Mouse (Mus musculus) forebrain, embryonic 16.5 days (tissue): Measurements from ENCODE around the gene Tnnt3. TPM values are rescaled to one million over a fixed set of nuclear protein-coding genes. Genes with fewer than 3 reads are reported as not detected.

Source experiments
- ATAC-seq: fragments of 200-750 bp; cut with Nextera tagmentation; 2 replicates; pipeline ENCODE4 v1.8.0; 2017; ENCODE audit warnings: mild to moderate bottlenecking, moderate library complexity
- H3K27ac ChIP-seq: fragments of 300-500 bp; sonication (generic); 2 replicates; pipeline ENCODE4 v1.5.1; 2014; ENCODE audit warnings: low read length, control low read depth
- H3K27me3 ChIP-seq: fragments of 300-500 bp; sonication (generic); replicated peaks from 2 replicates; pipeline ENCODE4 v1.6.1; 2014; ENCODE audit warnings: low read length; ENCODE audit not compliant: control insufficient read depth, insufficient read depth
- H3K36me3 ChIP-seq: fragments of 300-500 bp; sonication (generic); 2 replicates; pipeline ENCODE4 v1.6.1; 2014; ENCODE audit not compliant: control insufficient read depth, insufficient read depth
- H3K4me1 ChIP-seq: fragments of 300-500 bp; sonication (generic); replicated peaks from 2 replicates; pipeline ENCODE4 v1.6.1; 2014; ENCODE audit warnings: low read length; ENCODE audit not compliant: control insufficient read depth, insufficient read depth
- H3K4me2 ChIP-seq: fragments of 300-500 bp; sonication (generic); 2 replicates; pipeline ENCODE4 v1.6.1; 2014; ENCODE audit warnings: mild to moderate bottlenecking, low read length, control low read depth
- H3K4me3 ChIP-seq: fragments of 300-500 bp; sonication (generic); replicated peaks from 2 replicates; pipeline ENCODE4 v1.5.1; 2014; ENCODE audit warnings: mild to moderate bottlenecking, low read length, control low read depth
- H3K9ac ChIP-seq: fragments of 300-500 bp; sonication (generic); replicated peaks from 2 replicates; pipeline ENCODE4 v1.6.1; 2014; ENCODE audit warnings: low read depth, low read length, control low read depth
- H3K9me3 ChIP-seq: fragments of 300-500 bp; sonication (generic); 2 replicates; pipeline ENCODE4 v1.6.1; 2016; ENCODE audit warnings: low read length; ENCODE audit not compliant: control insufficient read depth
- WGBS: fragments of 180-500 bp; shearing (Covaris S2); extraction: QIAGEN DNeasy Blood & Tissue Kit; methylation state at CpG from one replicate; pipeline ENCODE4 v1.1.7; 2014; 5-methylcytosine and 5-hydroxymethylcytosine counted together
- polyA plus RNA-seq: library from polyadenylated mRNA; unstranded; fragments of >200 nt; fragmentation: Nextera tagmentation; extraction: Ambion mirVana; gene quantifications from 2 replicates; pipeline ENCODE4 v1.2.1, GENCODE M21; 2015

Tnnt3 gene
- polyA plus RNA-seq, 1 experiment from 2014 or later, result 0.73 TPM

DNA sequence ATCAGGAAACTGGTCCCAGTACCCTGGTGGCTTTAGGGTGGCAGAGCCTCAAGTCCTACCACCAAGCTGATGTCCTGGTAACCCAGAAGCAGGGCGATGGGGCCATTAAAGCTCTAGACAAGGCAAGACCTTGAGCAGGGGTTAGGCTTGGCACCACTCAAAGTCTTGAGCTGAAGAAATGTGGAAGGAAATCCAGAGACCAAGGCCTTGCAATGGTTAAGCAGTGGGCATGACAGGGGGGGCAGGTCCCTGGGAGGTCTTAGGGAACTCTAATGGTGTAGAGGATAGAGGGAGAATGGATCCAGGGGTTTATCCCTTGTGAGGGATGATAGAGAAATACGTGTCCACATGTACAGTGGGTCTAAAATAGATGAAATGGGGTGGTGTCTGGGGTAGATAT is 25.2 kb upstream of the Tnnt3 start:
- no peaks in the 10 kb centered on the region for H3K36me3 ChIP-seq
- WGBS, result 92% methylated on average over 2 of the region's 2 CpGs
- H3K27me3 ChIP-seq, result no peaks in the 10 kb centered on the region
- no peak overlapping the region for H3K4me2 ChIP-seq
- H3K4me3 ChIP-seq, result no peak overlapping the region
- peaks cover 12% of the 10 kb centered on the region for H3K4me1 ChIP-seq
- no peak overlapping the region for H3K27ac ChIP-seq
- no peak for ATAC-seq
- no peak overlapping the region for H3K9ac ChIP-seq
- H3K9me3 ChIP-seq, result no peaks in the 10 kb centered on the region

DNA sequence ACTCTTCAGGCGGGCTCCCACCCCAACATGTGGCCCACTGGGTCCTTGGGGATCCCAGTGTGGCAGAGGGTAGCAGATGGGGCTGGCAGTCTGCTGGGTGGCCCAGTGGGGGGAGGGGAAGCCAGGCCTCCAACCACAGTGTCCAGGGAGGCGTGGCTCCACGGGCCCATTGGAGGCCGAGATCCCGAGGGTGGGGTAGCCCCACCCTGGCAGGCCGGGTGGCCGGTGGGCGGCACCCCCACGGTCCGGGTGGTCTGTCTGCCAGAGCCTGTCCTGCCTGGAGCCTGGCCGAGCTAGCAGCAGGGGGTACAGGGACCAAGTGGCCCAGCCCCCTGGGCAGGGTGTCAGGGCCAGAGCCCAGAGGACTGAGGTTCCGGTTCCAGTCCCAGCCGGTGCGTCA is 23.8 kb upstream of the Tnnt3 start:
- Histone ChIP-seq H3K9ac (no peak overlapping the region), H3K4me2 (no peak overlapping the region), H3K4me1 (peaks cover 12% of the 10 kb centered on the region), H3K36me3 (no peaks in the 10 kb centered on the region), H3K9me3 (no peaks in the 10 kb centered on the region), H3K27me3 (no peaks in the 10 kb centered on the region), H3K4me3 (no peak overlapping the region), H3K27ac (no peak overlapping the region)
- 83% methylated on average over 14 of the region's 14 CpGs for WGBS
- ATAC-seq, result no peak

DNA sequence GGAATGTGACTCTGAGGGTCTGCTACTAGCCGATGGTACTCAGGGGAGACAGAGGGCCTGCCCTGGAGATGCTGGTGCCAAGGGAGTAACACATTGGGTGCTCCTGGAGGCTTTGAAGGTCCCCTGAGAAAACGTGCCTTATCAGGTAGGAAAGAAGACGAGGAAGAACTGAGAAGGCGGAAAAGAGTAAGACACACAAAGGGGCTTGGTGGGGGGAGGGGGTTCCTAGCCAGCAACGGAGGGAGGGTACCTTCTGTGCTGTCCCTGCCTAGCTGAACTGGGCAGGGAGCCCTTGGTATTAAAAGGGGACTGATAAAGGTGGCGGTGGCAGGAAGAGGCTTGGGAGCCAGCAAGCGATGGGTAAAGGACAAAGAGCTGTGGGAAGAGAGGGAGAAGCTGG is 23.0 kb upstream of the Tnnt3 start:
- no peaks in the 10 kb centered on the region for H3K9me3 ChIP-seq
- H3K9ac ChIP-seq, result no peak overlapping the region
- no peak for ATAC-seq
- peaks cover 12% of the 10 kb centered on the region for H3K4me1 ChIP-seq
- 62% methylated on average over 7 of the region's 7 CpGs for WGBS
- no peak overlapping the region for H3K27ac ChIP-seq
- H3K4me2 ChIP-seq, result no peak overlapping the region
- H3K27me3 ChIP-seq, result no peaks in the 10 kb centered on the region
- no peaks in the 10 kb centered on the region for H3K36me3 ChIP-seq
- no peak overlapping the region for H3K4me3 ChIP-seq

DNA sequence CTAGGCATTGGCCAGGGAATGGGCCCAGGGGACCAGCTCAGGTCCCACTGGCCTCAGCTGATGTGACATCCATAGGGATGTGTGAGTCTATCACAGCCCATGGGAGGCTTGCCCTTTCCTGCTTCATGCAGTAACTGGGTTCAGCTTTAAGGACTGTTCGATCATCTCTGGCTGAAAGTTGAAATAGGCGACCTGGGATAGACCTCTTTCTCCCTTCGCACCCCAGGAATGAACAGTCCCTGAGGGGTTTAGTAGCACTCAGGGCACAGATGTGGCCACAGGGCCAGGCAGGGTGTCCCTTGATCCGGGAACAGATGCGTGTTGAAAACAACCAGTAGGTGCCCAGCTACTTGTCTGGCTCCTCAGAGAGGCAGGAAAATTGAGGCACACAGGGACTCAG is 22.4 kb upstream of the Tnnt3 start:
- Histone ChIP-seq H3K4me3 (no peak overlapping the region), H3K4me1 (peaks cover 9% of the 10 kb centered on the region), H3K27ac (no peak overlapping the region), H3K9me3 (no peaks in the 10 kb centered on the region), H3K36me3 (no peaks in the 10 kb centered on the region), H3K27me3 (no peaks in the 10 kb centered on the region), H3K9ac (no peak overlapping the region), H3K4me2 (no peak overlapping the region)
- 87% methylated on average over 5 of the region's 5 CpGs for WGBS
- no peak for ATAC-seq

DNA sequence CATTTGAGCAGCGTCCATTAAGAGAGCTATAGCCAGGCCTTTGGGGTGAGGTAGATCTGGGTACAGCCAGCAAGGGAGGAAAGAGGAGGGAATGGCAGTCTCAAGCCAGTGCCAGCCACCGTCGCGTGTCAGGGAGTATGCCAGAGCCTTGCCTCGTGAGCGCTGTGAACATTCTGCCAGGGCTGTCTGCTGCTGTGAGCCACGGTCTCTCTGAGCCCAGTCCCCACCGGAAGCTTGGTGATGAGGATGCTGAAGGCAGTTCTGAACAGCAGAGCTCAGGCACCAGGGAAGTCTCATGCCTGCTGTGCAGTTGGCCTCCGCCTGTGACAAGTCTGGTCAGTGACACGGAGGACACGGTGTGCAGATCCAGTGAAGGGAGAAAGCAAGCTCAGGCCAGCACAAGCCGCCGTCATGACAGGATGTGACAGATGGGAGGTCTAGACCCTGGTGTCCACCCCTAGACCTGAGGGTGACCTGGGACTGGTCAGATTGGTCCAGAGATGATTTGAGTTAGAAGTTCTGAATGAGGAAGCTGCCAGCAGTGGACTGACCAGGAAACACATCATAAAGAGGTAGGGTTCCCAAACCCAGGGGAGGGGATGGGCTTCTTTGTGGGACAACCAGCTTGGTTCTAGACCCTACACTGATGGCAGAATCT is 21.7 kb upstream of the Tnnt3 start:
- H3K4me3 ChIP-seq, result no peak overlapping the region
- 85% methylated on average over 13 of the region's 13 CpGs for WGBS

DNA sequence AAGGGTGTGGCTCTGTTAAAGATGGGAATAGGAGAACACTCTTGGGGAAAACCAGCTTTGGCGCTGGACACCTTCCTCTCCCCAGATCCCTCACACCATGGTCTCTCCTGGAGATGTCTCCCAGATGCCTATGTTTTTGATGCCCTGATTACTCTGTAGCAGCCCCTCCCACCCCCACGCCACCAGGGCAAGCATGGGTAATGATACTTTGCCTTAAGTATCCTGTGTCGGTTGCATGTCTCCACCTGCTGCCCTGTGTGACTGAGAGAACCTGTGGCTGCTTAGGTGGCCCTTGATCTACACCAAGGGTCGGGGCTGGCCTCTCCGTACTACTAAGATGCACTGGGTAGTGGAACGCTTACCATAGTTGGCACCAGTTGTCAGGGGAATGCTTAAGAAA is 20.6 kb upstream of the Tnnt3 start:
- no peak for ATAC-seq
- H3K4me3 ChIP-seq, result no peak overlapping the region
- no peaks in the 10 kb centered on the region for H3K27me3 ChIP-seq
- no peak overlapping the region for H3K9ac ChIP-seq
- H3K36me3 ChIP-seq, result no peaks in the 10 kb centered on the region
- H3K9me3 ChIP-seq, result no peaks in the 10 kb centered on the region
- no peak overlapping the region for H3K27ac ChIP-seq
- no peak overlapping the region for H3K4me2 ChIP-seq
- peaks cover 13% of the 10 kb centered on the region for H3K4me1 ChIP-seq
- 89% methylated on average over 6 of the region's 6 CpGs for WGBS

More for the DNA sequence above, 21.7 kb upstream of the Tnnt3 start:
- Histone ChIP-seq H3K4me2 (no peak overlapping the region), H3K9me3 (no peaks in the 10 kb centered on the region), H3K27me3 (no peaks in the 10 kb centered on the region), H3K27ac (no peak overlapping the region), H3K4me1 (peaks cover 10% of the 10 kb centered on the region), H3K9ac (no peak overlapping the region), H3K36me3 (no peaks in the 10 kb centered on the region)
- ATAC-seq, result no peak

DNA sequence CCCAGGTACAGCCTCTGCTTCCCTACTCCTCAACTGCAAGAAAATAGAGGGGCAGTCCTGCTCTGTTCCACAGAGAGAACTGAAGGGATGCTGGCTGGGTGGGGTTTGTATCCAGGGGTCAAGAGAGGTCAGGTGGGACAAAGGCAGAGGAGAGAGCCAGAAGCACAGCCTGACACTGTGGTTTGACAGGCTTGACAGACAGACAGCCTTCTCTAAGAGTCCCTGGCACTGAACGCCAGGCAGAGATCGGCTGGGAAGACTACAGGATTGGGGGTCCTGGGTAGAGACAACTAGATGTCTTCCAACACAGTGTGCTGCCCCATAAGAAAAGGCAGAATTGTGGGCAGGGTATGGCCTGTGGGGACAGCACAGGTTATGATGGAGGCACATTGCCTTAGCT is 20.1 kb upstream of the Tnnt3 start:
- no peak overlapping the region for H3K9ac ChIP-seq
- H3K4me1 ChIP-seq, result peaks cover 14% of the 10 kb centered on the region
- no peaks in the 10 kb centered on the region for H3K9me3 ChIP-seq
- no peak overlapping the region for H3K4me2 ChIP-seq
- ATAC-seq, result no peak
- no peak overlapping the region for H3K4me3 ChIP-seq
- no peaks in the 10 kb centered on the region for H3K36me3 ChIP-seq
- WGBS, result 56% methylated on average over 2 of the region's 2 CpGs
- H3K27me3 ChIP-seq, result no peaks in the 10 kb centered on the region
- no peak overlapping the region for H3K27ac ChIP-seq

DNA sequence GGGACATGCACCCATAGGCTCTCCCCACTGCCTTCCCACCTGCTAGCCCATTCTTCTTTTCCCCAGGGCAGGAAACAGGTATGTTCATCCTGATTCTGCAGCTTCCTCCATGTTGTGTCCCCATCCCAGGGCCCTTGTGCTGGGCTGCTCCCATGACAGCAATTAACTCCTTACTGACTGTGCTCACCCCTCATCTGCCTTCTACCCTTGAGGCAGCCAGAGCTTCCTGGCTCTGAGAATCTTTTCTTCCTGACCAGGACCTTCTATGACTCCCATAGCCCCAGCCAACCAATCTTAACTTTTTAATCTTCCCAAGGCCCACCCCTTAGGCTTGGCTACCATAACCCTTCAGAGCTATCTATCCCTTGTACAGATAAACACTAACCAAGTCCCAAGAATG is 19.3 kb upstream of the Tnnt3 start:
- no peak overlapping the region for H3K4me3 ChIP-seq
- H3K9me3 ChIP-seq, result no peaks in the 10 kb centered on the region
- H3K9ac ChIP-seq, result no peak overlapping the region
- ATAC-seq, result no peak
- H3K4me1 ChIP-seq, result peaks cover 14% of the 10 kb centered on the region
- H3K27me3 ChIP-seq, result no peaks in the 10 kb centered on the region
- H3K4me2 ChIP-seq, result no peak overlapping the region
- H3K36me3 ChIP-seq, result no peaks in the 10 kb centered on the region
- H3K27ac ChIP-seq, result no peak overlapping the region

DNA sequence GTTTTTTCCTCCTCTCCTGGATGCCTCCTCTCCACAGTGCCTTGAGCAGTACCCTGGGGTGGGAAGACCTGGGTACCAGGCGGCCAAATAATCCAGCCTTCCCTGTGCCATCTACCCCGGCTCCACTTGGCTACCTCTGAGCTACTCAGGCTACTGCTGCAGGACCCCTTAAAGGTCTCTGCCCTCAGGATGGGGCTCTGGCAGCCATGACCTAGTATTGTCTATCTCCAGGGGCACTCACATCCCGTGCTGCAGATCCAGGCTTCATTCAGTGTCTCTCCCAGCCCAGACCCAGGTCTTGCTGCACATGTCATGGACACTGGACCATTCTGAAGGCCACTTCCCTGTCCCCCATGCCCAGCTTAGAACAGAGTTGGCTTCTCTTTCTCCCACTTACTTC is 18.8 kb upstream of the Tnnt3 start:
- Histone ChIP-seq H3K9me3 (no peaks in the 10 kb centered on the region), H3K4me3 (no peak overlapping the region), H3K9ac (no peak overlapping the region), H3K27me3 (no peaks in the 10 kb centered on the region), H3K36me3 (no peaks in the 10 kb centered on the region), H3K4me2 (no peak overlapping the region), H3K27ac (no peak overlapping the region), H3K4me1 (peaks cover 14% of the 10 kb centered on the region)
- ATAC-seq, result no peak
- WGBS, result 89% methylated on average over 3 of the region's 3 CpGs

DNA sequence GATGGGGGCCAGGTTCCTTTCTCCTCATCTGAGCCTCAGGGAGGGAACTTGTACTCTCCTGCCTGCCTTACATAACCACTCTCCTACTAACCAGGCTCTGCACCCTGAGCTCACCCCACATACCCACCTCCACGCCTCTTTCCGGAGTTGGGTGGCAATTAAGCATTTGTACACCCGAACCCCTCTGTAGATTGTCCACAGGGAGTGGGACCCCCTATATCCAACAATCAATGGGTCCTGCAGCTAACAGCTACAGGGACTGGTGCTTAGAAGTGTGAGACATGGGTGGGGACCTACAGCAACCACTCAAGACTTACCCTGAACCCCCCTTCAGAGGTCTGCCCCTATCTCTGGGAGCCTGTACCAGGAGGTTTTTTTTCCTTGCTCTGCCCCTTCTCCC is 18.0 kb upstream of the Tnnt3 start:
- no peaks in the 10 kb centered on the region for H3K27me3 ChIP-seq
- no peak overlapping the region for H3K4me2 ChIP-seq
- no peak for ATAC-seq
- no peaks in the 10 kb centered on the region for H3K9me3 ChIP-seq
- H3K4me1 ChIP-seq, result peaks cover 14% of the 10 kb centered on the region
- H3K9ac ChIP-seq, result no peak overlapping the region
- H3K4me3 ChIP-seq, result no peak overlapping the region
- no peaks in the 10 kb centered on the region for H3K36me3 ChIP-seq
- WGBS, result 96% methylated on average over 3 of the region's 3 CpGs
- no peak overlapping the region for H3K27ac ChIP-seq
